Mouse (Mus musculus): ENCODE measurements around the gene Slc27a5.

Gene Slc27a5

DNA sequence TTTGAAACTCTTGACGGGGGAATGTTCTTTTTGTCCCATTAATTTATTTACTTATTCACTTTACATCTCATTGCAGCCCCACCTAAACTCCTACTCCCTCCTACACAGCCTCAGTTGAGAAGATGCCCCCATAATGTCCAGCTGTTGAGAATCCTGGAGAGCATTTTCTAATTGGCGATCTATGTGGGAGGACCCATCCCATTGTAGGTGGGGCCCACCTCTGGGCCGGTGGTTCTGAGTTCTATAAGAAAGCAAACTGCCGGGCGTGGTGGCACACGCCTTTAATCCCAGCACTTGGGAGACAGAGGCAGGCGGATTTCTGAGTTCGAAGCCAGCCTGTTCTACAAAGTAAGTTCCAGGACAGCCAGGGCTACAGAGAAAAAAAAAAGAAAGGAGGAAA is 11.1 kb downstream of the Slc27a5 start:
- DNase-seq (ENCODE audit: low read depth, low spot score) = no peak

DNA sequence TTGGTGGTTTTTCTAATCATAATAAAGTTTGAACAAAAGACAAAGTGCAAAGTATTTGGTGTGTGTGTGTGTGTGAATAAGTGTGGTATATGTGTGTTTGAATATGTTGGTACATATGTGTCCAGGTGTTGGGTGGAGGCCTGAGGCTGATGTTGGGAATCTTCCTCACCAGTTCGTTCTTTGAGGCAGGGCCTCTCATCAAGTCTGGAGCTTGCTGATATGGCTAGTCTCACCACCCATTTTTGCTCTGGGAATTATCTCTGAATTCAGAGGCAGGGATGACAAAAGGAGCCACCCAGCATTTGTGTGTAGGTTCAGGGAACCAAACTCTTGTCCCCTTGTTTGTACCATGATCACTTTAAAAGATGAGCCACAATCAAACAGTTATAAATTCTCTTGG is 12.3 kb downstream of the Slc27a5 start:
- DNase-seq (ENCODE audit: low read depth, low spot score) = no peak

DNA sequence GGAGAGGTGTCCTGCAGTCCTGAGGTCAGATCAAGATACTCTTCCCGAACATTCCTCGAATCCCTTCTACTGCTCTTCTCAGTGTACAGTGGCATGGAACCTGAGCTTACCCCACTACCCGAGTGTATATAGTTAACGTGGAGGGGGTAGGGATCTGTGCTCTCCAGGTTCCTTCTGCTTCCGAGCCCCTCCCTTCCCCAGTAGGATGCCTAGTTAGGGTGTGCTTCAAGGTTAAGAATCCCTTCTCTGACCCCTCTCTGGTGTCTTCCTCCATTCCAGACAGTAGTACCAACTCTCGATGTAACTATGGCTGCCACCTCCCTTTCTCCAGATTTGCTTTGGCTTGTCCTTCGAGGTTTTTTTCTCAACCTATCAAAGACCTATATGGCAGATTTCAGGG is 17.7 kb downstream of the Slc27a5 start:
- no peak for DNase-seq (ENCODE audit: low read depth, low spot score)

DNA sequence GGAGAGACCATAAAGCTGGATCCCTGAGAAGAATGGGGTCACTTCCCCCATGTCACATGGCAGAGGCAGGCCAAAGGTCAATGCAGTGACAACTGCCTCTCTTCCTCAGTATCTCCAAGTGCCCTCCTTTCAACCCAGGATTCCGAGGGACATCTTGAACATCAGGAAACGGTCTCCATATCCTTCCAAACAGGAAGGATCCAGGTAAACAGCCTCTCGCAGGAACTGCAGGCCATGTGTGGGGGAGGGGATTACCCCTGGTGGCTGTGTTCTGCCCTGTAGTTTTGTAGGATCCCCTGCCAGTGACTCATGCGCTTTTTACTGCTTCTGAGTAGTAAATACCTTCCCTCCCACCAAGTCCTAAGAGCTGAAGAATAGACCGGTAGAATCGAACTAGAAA is 18.2 kb downstream of the Slc27a5 start:
- no peak for DNase-seq (ENCODE audit: low read depth, low spot score)

DNA sequence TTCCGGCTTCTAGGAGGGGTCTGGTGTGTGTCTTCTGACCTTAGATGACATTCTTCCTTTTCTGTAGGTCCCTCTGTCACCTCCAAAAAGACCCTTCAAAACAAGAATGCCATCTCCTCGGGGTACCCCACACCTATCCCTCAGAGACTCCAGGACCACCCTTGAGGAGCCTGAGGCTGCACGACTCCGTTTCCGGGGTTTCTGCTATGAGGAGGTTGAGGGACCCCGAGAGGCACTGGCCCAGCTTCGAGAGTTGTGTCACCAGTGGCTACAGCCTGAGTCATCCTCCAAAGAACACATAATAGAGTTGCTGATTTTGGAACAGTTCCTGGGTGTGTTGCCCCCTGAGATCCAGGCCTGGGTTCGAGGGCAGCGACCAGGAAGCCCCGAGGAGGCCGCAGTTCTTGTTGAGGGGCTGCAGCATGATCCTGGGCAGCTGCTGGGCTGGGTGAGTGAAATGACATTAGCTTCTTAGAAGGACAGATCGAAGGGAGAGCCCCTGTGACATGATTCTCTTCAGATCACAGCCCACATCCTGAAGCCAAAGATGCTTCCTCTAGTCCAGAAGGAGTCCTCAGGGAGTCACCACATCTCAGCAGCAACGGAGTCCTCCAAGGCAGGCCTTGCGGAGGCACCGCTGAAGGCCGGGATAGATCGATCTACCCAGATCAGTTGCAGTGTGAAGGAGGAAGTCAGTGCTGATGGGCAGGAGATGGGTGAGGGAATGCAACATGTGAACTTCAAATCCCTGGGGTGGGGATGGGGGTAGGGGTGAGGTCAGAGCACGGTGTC is 18.9 kb downstream of the Slc27a5 start:
- DNase-seq (ENCODE audit: low read depth, low spot score) = peak; percentile 2

DNA sequence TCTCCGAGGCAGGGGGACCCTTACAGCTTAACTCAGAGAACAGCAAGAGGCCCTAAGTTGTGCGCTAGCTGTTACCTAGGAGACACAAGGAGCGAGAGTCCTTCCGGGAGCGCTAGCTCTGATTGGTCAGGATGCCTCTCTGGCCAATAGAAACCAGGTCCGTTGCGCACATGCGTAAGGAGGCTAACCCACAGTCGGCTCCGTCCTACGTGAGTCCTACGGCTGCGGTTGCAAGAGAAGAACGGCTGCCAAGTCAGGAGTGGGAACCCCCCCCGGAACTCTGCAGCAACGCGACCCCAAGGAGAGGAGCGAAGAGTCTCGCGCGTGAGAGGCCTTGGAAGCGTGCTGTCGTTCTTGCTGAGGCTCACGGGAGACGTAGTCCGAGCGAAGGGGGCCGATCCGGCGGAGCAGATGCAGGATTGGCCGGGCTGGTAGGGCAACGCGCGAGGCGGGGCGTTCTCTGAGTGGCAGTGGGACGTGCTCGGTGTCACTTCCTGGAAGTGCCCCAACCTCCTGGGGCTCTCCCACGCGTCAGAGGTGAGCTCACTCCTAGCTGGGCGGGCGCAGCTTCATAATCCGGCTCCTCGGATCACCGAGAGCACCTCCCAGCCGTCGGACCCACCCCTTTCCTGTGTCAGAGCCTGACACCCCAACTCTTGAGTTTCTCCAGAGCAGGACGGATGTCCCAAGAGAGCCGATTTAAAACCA is 20.2 kb downstream of the Slc27a5 start, which contains the start of gene Zfp446:
Gene Zfp446, plus strand, starts transcription at position 167 of the 708 bp plus-strand sequence.
- DNase-seq (ENCODE audit: low read depth, low spot score) = peak; percentile 96

DNA sequence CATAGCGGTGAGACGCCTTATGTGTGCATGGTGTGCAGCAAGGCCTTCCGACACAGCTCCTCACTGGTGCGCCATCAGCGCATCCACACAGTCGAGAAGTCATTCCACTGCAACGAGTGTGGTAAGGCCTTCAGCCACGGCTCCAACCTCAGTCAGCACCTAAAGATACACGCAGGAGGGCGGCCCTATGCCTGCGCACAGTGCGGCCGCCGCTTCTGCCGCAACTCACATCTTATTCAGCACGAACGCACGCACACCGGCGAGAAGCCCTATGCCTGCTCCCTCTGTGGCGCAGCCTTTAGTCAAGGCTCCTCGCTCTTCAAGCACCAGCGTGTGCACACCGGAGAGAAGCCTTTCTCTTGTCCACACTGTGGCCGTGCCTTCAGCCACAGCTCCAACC is 27.1 kb downstream of the Slc27a5 start:
- DNase-seq (ENCODE audit: low read depth, low spot score) = no peak

DNA sequence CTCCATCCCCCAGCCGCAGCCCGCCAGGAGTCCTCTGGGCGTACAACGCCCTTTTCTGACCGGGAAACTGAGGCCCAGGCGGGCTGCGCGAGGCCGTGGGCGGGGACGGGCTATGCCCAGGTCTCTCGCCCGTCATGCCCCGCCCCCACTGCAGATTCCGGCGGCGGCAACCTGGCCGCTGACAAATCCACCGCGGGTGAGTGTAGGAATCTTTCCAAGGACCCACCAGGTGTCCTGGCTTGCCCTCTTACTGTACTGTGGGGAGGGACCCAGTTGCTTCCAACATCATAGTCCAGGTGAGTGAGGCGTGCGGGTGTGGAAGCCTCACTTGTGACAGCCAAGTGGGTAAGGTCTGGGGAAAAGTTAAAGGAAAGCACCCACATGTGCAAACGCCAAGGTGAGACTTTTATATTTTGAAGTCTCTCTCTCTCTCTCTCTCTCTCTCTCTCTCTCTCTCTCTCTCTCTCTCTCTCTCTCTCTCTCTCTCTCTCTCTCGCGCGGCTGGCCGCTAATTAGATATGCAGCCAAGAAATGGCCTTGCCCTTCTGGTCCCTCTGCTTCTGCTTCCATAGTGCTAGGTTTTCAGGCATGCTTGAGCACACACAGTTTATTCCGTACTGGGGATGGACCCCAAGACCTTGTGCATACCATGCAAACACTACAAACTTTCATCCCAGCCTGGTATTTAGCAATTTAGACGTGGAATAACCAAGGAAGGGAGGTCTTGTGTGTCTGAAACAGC is 31.7 kb downstream of the Slc27a5 start:
- peak; percentile 35 for DNase-seq (ENCODE audit: low read depth, low spot score)

DNA sequence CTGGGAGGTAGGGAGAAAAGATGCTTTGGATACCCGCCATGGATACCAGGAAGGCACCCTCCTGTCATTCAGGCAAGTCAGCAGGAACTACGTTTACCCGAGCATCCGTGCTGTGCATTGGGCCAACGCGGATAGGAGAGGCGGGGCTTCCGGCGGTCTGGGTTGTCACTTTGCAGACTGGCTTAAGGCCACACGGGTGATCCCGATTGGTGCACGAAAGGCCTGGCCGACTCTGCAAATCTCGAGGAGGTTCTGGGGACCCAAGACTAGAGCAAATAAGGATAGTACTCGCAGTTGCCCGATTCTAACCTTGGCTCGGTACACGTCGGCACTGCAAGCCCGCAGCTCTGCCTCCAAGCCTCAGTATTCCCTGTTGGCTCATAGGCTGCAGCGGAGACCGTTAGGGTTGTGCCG is 32.3 kb downstream of the Slc27a5 start, which contains the start of gene Zfp324:
Gene Zfp324, plus strand, starts transcription at position 161 of the 414 bp plus-strand sequence.
- DNase-seq (ENCODE audit: low read depth, low spot score) = peak; percentile 88

DNA sequence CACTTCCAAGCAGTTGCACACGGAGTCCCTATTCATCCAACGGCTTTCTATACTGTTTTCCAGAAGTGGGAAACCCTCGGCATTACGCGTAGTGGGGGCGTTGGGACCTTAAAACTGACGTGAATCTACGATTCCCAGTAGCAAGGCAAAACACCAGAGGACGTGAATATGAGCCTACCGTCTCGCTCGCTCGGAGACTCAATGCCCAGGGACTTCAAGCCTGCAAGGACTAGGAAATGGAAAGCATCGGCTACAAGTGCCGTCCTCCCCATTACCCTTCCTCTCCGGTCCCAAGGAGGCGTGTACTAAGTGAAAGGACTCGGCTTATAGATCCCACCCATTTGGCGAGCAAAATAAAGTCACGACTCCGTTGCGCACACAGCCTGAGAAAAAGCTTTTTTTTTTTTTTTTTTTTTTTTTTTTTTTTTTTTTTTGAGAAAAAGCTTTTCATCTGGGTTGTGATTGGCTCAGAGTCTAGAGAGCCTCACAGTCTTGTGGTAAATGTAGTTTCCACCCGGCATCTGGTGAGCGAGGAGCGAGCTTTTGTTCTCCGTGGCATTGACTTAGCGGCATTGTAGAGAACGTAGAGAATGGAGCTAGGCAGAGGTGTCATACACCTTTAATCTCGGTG is 36.4 kb downstream of the Slc27a5 start:
- peak; percentile 90 for DNase-seq (ENCODE audit: low read depth, low spot score)

DNA sequence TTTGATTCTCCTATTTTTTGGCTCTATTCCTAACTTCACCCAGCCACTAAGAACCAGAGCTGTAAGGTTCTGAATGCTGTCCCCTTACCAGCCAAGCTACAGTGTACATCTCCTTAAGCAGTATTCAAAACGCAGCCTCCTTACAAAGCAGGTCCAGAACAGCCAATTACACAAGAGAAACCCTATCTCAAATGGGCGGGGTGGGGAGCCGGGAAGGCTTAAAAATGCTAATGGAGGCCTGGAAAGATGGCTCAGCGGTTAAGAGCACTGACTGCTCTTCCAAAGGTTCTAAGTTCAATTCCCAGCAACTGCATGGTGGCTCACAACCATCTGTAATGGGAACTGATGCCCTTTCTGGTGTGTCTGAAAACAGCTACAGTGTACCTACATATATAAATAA is 38.3 kb downstream of the Slc27a5 start:
- DNase-seq (ENCODE audit: low read depth, low spot score) = no peak

DNA sequence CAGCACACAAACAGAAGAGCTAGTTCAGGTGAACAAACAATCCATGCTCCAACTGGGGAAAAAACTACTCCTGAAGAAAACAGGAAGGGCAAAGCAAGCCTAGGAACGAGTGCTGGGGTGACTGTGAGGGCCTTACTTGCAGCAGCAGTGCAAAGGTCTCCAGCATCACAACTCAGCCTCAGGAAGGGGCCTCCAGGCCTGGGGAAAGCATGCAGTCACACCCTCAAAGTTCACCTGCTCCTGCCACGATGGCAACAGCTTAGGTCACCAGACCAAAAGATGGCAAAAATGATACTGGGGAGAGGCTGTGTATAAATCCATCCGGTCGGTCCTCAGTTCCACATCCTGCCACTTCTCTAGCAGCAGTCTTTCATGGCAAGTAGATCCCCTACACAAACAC is 39.0 kb downstream of the Slc27a5 start:
- no peak for DNase-seq (ENCODE audit: low read depth, low spot score)

DNA sequence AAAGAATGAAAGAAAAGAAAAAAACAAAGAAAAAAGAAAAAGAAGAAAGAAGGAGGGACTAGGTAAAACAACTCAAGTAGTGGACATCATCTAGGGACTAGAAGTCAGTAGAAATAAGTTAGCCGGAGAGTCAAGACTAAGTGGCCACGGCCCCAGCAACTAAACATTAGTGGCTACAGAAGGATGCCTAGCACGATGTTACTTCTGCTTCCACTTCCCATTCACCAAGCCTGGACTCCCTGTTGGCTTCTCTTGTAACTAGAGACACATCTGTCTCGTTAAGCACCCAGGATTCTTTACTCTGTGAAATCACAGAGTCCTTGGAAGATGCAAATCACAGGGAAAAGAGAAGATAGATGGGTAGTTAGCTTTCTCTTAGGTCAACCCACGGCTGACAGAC is 40.5 kb downstream of the Slc27a5 start:
- DNase-seq (ENCODE audit: low read depth, low spot score) = no peak

DNA sequence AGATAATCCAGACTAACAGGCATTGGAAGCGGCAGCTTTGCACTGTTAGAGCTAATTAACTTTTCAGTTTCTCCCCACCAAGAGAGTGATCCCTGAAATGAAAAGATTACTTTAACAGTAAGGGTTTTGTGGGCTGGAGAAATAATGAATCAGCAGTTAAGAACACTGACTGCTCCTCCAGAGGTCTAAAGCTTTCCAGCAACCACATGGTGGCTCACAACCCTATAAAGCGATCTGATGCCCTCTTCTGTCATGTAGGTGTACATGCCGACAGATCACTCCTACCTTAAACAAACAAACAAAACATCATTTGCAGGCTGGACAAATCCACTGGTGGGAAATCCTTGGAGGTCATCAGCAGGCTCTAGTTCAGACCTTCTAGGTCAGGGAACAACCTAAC is 43.1 kb downstream of the Slc27a5 start:
- DNase-seq (ENCODE audit: low read depth, low spot score) = no peak

DNA sequence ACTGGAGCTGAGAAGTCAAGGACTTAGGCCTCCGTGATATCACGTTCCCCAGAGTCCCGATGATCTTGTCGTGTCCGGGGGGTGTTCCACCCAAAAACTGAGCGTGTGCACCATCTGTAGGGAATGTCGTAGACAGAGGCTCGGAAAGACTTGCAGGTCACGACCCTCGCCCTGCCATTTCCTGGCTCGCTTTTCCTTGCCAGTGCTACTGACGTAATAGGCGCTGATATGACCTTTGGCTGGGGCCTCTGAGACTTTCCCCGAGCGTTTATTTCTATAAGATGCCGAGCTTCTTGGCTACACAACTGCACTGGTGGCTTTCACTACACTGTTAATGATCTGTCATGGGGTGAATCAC is 48.1 kb downstream of the Slc27a5 start:
- DNase-seq (ENCODE audit: low read depth, low spot score) = no peak

DNA sequence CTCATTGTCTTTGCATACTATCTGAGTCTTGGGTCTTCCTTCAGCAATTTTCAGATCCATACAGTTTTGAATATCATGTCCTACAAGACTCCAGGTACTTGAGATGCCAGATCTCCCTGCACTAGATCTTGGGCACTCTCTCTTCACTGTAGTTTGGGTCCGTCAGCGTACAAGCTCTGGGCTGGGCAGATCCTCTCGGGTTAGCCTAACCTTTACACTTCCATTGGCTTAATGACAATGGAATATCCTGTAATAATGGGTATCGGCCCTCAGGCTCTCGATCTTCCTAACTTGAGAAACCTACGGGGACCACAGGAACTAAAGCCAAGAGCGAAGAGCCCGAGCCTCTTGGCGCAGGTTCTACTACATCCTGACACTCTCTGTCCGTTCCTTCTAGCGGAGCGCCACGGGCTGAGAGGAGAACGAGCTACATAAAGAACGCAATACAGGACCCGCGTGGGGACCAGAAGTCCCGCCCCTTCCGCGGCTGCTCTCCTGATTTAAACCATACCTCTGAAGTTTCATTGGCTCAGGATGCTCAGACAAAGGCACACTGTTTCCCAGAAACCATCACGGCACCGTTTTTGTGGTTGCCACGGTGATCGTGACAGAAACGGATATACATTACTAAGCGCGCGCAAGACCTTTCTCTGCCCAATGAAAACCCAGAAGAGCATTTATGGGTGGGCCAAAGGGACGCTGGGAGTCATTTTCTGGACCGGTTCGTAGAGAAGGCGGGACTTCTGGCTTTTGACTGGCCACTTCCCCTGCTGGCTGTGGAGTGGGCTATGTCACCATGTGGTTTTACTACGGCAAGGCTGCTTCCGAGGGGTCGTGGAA is 48.7 kb downstream of the Slc27a5 start:
- DNase-seq (ENCODE audit: low read depth, low spot score) = peak; percentile 83

DNA sequence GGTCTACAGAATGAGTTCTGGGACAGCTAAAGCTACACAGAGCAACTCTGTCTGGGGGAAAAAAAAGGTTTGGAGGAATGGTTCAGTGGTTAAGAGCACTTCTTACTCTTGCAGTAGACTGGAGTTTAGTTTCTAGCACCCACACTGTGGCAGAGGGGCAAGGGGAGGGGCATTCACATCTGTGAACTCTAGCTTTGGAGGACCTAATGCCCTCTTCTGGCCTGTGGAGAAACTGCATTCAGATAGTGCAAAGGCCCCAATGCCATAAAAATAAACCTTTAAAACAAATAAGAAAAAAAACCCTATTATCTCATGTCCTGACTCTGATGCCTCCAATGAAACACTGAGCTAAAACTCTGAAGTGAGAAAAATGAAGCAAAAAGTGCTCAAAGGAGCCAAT is 54.5 kb downstream of the Slc27a5 start:
- DNase-seq (ENCODE audit: low read depth, low spot score) = peak; percentile 42

DNA sequence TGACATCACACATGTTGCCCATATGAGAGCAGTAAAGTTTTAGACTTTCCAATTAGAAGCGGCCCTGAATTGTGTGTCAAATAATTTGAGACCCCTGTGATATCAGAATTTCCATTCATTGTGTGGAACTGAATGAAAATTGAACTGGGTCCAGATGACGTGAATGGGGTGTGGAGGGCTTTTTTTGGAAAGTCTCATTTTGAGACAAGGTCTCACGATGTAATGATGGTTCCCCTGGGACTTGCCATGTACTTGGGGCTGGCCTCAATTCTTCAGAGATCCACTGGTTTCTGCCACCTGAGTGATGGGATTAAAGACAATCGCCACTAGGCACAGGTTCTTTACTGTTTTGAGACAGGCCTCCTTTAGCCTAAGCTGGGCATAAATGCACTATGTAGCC is 57.4 kb downstream of the Slc27a5 start:
- DNase-seq (ENCODE audit: low read depth, low spot score) = no peak
